Mouse (Mus musculus): Measurements from ENCODE around the gene Gm7233. TPM values are rescaled to one million over a fixed set of nuclear protein-coding genes. Genes with fewer than 3 reads are reported as not detected.
"Not testable (repeated sequence)": the region's sequence is repeated elsewhere in the genome, so short reads cannot be mapped to it uniquely, and the experiment has no call there.

Gene Gm7233
- not detected in 2 replicates for polyA plus RNA-seq (2016; fragmentation: Nextera tagmentation; extraction: Ambion mirVana)

- not testable (repeated sequence) for H3K27ac ChIP-seq; H3K9ac ChIP-seq; H3K4me2 ChIP-seq (replicated peaks); H3K9me3 ChIP-seq; H3K36me3 ChIP-seq; H3K4me3 ChIP-seq; H3K27me3 ChIP-seq; ATAC-seq (ENCODE audit: insufficient number of reproducible peaks, insufficient read depth, low FRiP score, low TSS enrichment); H3K4me1 ChIP-seq
- 73% methylated on average over 5 of the region's 5 CpGs for WGBS
Observed at GRCm38 (mm10) chr14:43179567-43179966, at the start of gene Gm7233. TSS of gene Gm7233 (plus strand) at chr14:43179867.

- not testable (repeated sequence) for H3K27ac ChIP-seq; H3K36me3 ChIP-seq; H3K4me2 ChIP-seq (replicated peaks); ATAC-seq (ENCODE audit: insufficient number of reproducible peaks, insufficient read depth, low FRiP score, low TSS enrichment); H3K27me3 ChIP-seq; H3K4me3 ChIP-seq; H3K9me3 ChIP-seq; H3K9ac ChIP-seq; H3K4me1 ChIP-seq
- 57% methylated on average over 4 of the region's 4 CpGs for WGBS
Observed at GRCm38 (mm10) chr14:43167189-43167588, 12.5 kb upstream of the Gm7233 start.

- H3K36me3 ChIP-seq; H3K27me3 ChIP-seq; H3K9ac ChIP-seq; H3K27ac ChIP-seq; ATAC-seq (ENCODE audit: insufficient number of reproducible peaks, insufficient read depth, low FRiP score, low TSS enrichment); H3K9me3 ChIP-seq; H3K4me3 ChIP-seq; H3K4me2 ChIP-seq (replicated peaks); H3K4me1 ChIP-seq: not testable (repeated sequence)
- WGBS = no CpG with 5 or more reads among the region's 10 CpGs
Observed at GRCm38 (mm10) chr14:43167942-43168341, 11.7 kb upstream of the Gm7233 start.

GRCm38 (mm10) chr14:43168573-43169170 lies 11.0 kb upstream of the Gm7233 start:
- ATAC-seq (ENCODE audit: insufficient number of reproducible peaks, insufficient read depth, low FRiP score, low TSS enrichment); H3K4me1 ChIP-seq; H3K4me3 ChIP-seq; H3K9me3 ChIP-seq; H3K4me2 ChIP-seq (replicated peaks); H3K27me3 ChIP-seq; H3K36me3 ChIP-seq; H3K9ac ChIP-seq; H3K27ac ChIP-seq: not testable (repeated sequence)
- 28% methylated on average over 1 of the region's 10 CpGs for WGBS

GRCm38 (mm10) chr14:43235204-43235603 lies 55.5 kb downstream of the Gm7233 start, which contains the start of gene Gm8122:
TSS of gene Gm8122 (minus strand) at chr14:43235304.
- not testable (repeated sequence) for ATAC-seq (ENCODE audit: insufficient number of reproducible peaks, insufficient read depth, low FRiP score, low TSS enrichment); H3K9me3 ChIP-seq; H3K4me2 ChIP-seq (replicated peaks); H3K27ac ChIP-seq; H3K36me3 ChIP-seq; H3K4me1 ChIP-seq; H3K4me3 ChIP-seq; H3K27me3 ChIP-seq; H3K9ac ChIP-seq
- 91% methylated on average over 4 of the region's 4 CpGs for WGBS

Other genes with a start within 250 kb of the Gm7233 start
- not detected in 2 replicates for gene Gm8082, start 186.2 kb upstream of the Gm7233 start, polyA plus RNA-seq (2016; fragmentation: Nextera tagmentation; extraction: Ambion mirVana)
- not detected in 2 replicates for gene Gm10376, start 164.2 kb upstream of the Gm7233 start, polyA plus RNA-seq (2016; fragmentation: Nextera tagmentation; extraction: Ambion mirVana)
- gene Gm8094, start 103.2 kb upstream of the Gm7233 start, polyA plus RNA-seq (2016; fragmentation: Nextera tagmentation; extraction: Ambion mirVana) = not detected in 2 replicates
- not detected in 2 replicates for gene Gm8104, start 79.3 kb upstream of the Gm7233 start, polyA plus RNA-seq (2016; fragmentation: Nextera tagmentation; extraction: Ambion mirVana)
- gene Gm8122, start 55.4 kb downstream of the Gm7233 start, polyA plus RNA-seq (2016; fragmentation: Nextera tagmentation; extraction: Ambion mirVana) = not detected in 2 replicates
- not detected in 2 replicates for gene Gm8126, start 78.8 kb downstream of the Gm7233 start, polyA plus RNA-seq (2016; fragmentation: Nextera tagmentation; extraction: Ambion mirVana)
- gene Gm9732, start 95.2 kb downstream of the Gm7233 start, polyA plus RNA-seq (2016; fragmentation: Nextera tagmentation; extraction: Ambion mirVana) = not detected in 2 replicates
- gene Gm8127, start 114.0 kb downstream of the Gm7233 start, polyA plus RNA-seq (2016; fragmentation: Nextera tagmentation; extraction: Ambion mirVana) = not detected in 2 replicates
- gene 1700001F09Rik, start 167.9 kb downstream of the Gm7233 start, polyA plus RNA-seq (2016; fragmentation: Nextera tagmentation; extraction: Ambion mirVana) = not detected in 2 replicates
- gene Gm8138, start 236.5 kb downstream of the Gm7233 start, polyA plus RNA-seq (2016; fragmentation: Nextera tagmentation; extraction: Ambion mirVana) = not detected in 2 replicates